Comparison of ENCODE assay signal across 16 mouse cellular contexts in genomic region chr2:59631406-59631805, GRCm38 (mm10). TPM values are rescaled to one million over a fixed set of nuclear protein-coding genes. Genes with fewer than 3 reads are reported as not detected.
DNase-seq lines count a peak whose midpoint lies in the region; ATAC-seq and TF ChIP-seq lines count a peak whose summit lies in the region.
"Had no signal": no experiment of that assay in that cellular context is flagged by ENCODE, and none has a peak within 500 bp of the region (broad histone marks: within the 10 kb centered on the region; RNA-seq: fewer than 3 reads in every experiment).

No protein-coding gene starts in this region.

- H3K27me3 ChIP-seq in splenic B cell, adult 2 months (ENCODE audit: control insufficient read depth, insufficient read depth, low read length, poor library complexity, severe bottlenecking) = no peaks in the 10 kb centered on the region
- no peaks in the 10 kb centered on the region for H3K27me3 ChIP-seq in midbrain, embryonic 15.5 days (replicated peaks)
- H3K27me3 ChIP-seq: CH12.LX; embryonic facial prominence, embryonic 12.5 days had no signal

- H3K36me3 ChIP-seq in splenic B cell, adult 2 months (ENCODE audit: control insufficient read depth, insufficient read depth, low read length, poor library complexity, severe bottlenecking) = no peaks in the 10 kb centered on the region
- no peaks in the 10 kb centered on the region for H3K36me3 ChIP-seq in midbrain, embryonic 15.5 days (replicated peaks)
- H3K36me3 ChIP-seq: embryonic facial prominence, embryonic 12.5 days had no signal

- no peak for ATAC-seq in midbrain, embryonic 15.5 days (replicated peaks)
- ATAC-seq: intestine, embryonic 16.5 days had no signal

- peak; percentile 88 for DNase-seq in heart, adult 11 months
- DNase-seq in heart, adult 9 months (ENCODE audit: low spot score in 2 of 2) = no peak
- DNase-seq in A20 (ENCODE audit: low read depth, low spot score) (peak; percentile 50), NIH3T3 (ENCODE audit: low read depth) (peak; percentile 40), liver (no peak)
- DNase-seq in splenic B cell, adult 2 months (ENCODE audit: low read depth, low spot score) = peak; percentile 63
- no peak for DNase-seq in layer of hippocampus, adult 2 months (ENCODE audit: low spot score in 2 of 2)
- DNase-seq: adrenal gland, adult 2 months; cerebellum, postnatal 10 days; layer of hippocampus, postnatal 36 days had no signal

- no peak overlapping the region for H3K4me3 ChIP-seq in layer of hippocampus, adult 2 months
- H3K4me3 ChIP-seq in midbrain, embryonic 15.5 days = no peak overlapping the region
- H3K4me3 ChIP-seq: embryonic facial prominence, embryonic 12.5 days; limb, embryonic 10.5 days had no signal

- no peak for TF ChIP-seq CTCF in layer of hippocampus, adult 2 months (conservative IDR thresholded peaks at IDR 0.05)

- no peak overlapping the region for H3K9ac ChIP-seq in midbrain, embryonic 15.5 days
- H3K9ac ChIP-seq: embryonic facial prominence, embryonic 12.5 days; liver, embryonic 14.5 days had no signal

- H3K27ac ChIP-seq in layer of hippocampus, adult 2 months = no peak overlapping the region
- no peak overlapping the region for H3K27ac ChIP-seq in midbrain, embryonic 15.5 days
- H3K27ac ChIP-seq: embryonic facial prominence, embryonic 12.5 days; limb, embryonic 10.5 days; liver, embryonic 14.5 days had no signal

- no peak overlapping the region for H3K4me2 ChIP-seq in midbrain, embryonic 15.5 days
- H3K4me2 ChIP-seq: embryonic facial prominence, embryonic 12.5 days had no signal

- H3K4me1 ChIP-seq in midbrain, embryonic 15.5 days = no peaks in the 10 kb centered on the region

- WGBS in midbrain, embryonic 15.5 days = 83% methylated on average over 5 of the region's 5 CpGs

- no peaks in the 10 kb centered on the region for H3K9me3 ChIP-seq in midbrain, embryonic 15.5 days
- H3K9me3 ChIP-seq: limb, embryonic 10.5 days had no signal

RNA-seq across cellular contexts. Expression of gene Tanc1, which starts 19.6 kb away (rescaled TPM):
- 100 to 1,000 TPM; 118 to 124 TPM for total RNA-seq in layer of hippocampus, adult 2 months (2021)
- 6.0 and 6.8 TPM in 2 replicates for polyA plus RNA-seq in midbrain, embryonic 15.5 days (2015; fragmentation: Nextera tagmentation; extraction: Ambion mirVana)

Comparison
In these comparisons a context has a peak if more than half of its experiments do, and no peak if none do; other contexts are left out.
1. DNase-seq: peak in heart, adult 11 months (single experiment), A20 (single experiment), NIH3T3 (single experiment) and splenic B cell, adult 2 months (single experiment); none in heart, adult 9 months (0 of 2), liver (single experiment) and layer of hippocampus, adult 2 months (0 of 2).